Mouse (Mus musculus) duodenum, adult 2 months (tissue): ENCODE data around the gene Thyn1. TPM values are rescaled to one million over a fixed set of nuclear protein-coding genes. Genes with fewer than 3 reads are reported as not detected.

Source experiments
- polyA plus RNA-seq: library from polyadenylated mRNA; depleted of rRNA; stranded (reverse); fragments of >200 nt; gene quantifications from 2 replicates; pipeline ENCODE4 v1.2.3, GENCODE M21; 2012; ENCODE audit warnings: low replicate concordance; rRNA removed

Gene Thyn1
- polyA plus RNA-seq, result 1.1 and 2.1 TPM in 2 replicates

GRCm38 (mm10) chr9:26999461-27000395 lies at the start of gene Thyn1, which contains the start of gene Acad8:
Thyn1 (plus strand) TSS chr9:26999710.
Acad8 (minus strand) TSS chr9:26999566.

DNA sequence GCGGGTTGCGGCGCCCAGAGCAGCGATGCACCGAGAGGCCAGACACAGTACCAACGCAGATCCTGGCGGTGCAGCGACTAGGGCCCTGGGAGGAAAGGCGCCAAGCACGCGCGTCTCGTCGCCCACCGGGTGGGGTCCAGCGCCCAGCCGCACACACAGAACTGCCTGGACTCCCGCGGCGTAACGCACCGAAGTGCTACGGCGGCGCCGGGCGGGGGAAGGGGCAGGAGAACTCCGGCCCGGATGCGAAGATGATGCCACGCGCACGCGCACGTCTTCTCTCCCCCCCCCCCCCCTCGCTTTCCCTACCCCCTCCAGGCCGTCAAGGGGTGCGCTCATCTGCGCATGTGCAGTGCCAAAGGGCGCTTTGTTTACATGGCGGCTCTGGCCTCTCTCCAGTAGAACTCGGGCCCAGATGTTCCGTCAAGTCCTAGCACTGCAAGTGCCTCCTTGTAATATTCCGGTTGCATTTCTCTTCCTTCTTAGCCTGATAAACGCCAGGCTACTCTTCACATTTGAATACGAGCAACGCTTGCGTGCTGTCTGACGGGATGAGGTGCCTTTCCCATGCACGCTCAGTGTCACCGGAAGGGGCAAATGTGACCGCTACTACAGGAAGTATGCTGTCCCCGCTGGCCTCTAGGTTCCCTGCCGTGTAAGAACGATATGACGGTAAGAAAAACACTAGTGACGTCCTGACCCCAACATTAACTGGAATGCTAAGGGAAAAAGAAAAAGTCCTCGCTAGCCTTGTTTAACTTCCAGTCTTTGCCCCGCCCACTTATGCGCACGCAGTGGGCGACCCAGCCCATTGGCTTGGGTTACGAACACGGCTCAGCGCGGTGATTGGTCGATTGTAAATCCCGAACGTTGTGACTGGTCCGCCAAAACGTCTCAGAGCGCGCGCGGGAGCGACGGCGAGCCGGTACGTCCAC lies 30.6 kb downstream of the Thyn1 start, which contains the start of the genes Vps26b and Ncapd3:
TSS of gene Vps26b (minus strand) at position 238 of the 935 bp plus-strand sequence.
TSS of gene Ncapd3 (plus strand) at position 348 of the 935 bp plus-strand sequence.

Other genes starting within 250 kb of the Thyn1 start
- gene Glb1l2, start 193.2 kb upstream of the Thyn1 start, polyA plus RNA-seq, result 0.08 and 0.41 TPM in 2 replicates
- gene Glb1l3, start 138.8 kb upstream of the Thyn1 start, polyA plus RNA-seq, result not detected in 2 replicates
- not detected in 2 replicates for gene Gm1110, start 76.6 kb upstream of the Thyn1 start, polyA plus RNA-seq
- 4.3 and 4.9 TPM in 2 replicates for gene Acad8, start 144 bp upstream of the Thyn1 start, polyA plus RNA-seq
- 18.0 and 20.0 TPM in 2 replicates for gene Vps26b, start 30.4 kb downstream of the Thyn1 start, polyA plus RNA-seq
- 9.6 and 12.1 TPM in 2 replicates for gene Ncapd3, start 30.5 kb downstream of the Thyn1 start, polyA plus RNA-seq
- 3.7 and 4.9 TPM in 2 replicates for gene Jam3, start 155.7 kb downstream of the Thyn1 start, polyA plus RNA-seq